Mouse (Mus musculus) liver, postnatal 0 days (tissue): ENCODE data around the gene Fbxo42.

Experiments
- CTCF ChIP-seq: sonication (generic); IDR thresholded peaks from 2 replicates; pipeline ENCODE4 v1.5.1; 2016; ENCODE audit warnings: antibody characterized with exemption, low read depth
- EP300 ChIP-seq: IDR thresholded peaks from 2 replicates; pipeline ENCODE4 v1.6.1; 2016; ENCODE audit warnings: antibody characterized with exemption, low read depth, mild to moderate bottlenecking

GRCm38 (mm10) chr4:141181981-141182380, 34.3 kb downstream of the Fbxo42 start:
- TF ChIP-seq CTCF = no peak
- no peak for TF ChIP-seq EP300
